Mouse (Mus musculus): ENCODE data around the gene Vwa3b. TPM values are rescaled to one million over a fixed set of nuclear protein-coding genes. Genes with fewer than 3 reads are reported as not detected.
A peak's percentile ranks its signal among the peaks of the same experiment; 100 is the strongest.

Vwa3b gene
- polyA plus RNA-seq, 1 experiment from 2014 or later = 0.28 TPM

DNA sequence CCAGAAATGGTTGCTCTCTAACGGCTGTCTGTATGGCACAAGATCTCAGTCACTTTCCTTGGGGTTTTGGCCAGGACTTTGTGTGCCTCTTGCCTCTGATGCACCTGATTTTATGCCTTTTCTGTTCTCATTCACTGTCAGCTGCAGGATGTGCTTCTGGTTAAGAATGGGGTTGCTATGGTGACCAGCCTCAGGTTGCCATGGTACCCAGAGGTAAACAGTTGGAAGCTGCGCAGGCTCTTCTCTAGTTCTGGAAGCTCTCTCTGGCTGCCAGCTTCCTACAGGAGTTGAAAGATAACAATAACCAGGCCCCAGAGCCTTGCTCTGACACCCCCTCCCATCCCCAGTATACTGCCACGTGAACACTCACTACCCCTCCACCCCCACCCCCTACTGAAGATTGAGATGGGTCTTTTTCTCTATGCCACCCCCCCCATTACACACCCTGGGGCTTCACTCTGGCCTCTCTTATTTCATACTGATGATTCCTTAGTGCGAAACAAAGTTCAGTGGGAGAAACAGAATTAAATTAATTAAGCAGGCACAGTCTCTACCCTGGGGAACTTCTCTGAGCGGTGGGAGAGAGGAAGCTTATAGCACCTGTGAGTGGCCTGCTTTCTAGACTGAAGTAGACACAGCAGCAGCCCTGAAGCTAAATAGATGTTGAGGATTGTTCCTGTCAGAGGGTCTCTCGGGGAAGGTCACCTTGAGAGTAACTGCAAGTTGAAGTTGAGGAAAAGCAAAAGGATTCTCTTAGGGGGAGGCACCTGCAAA, 193.9 kb downstream of the Vwa3b start:
- WGBS = 29% methylated on average over 6 of the region's 6 CpGs
- Histone ChIP-seq H3K4me2 (replicated peaks) (peak overlapping the region; percentile 31; the same call in 1 of the 2 replicates), H3K4me3 (replicated peaks) (no peak overlapping the region), H3K9me3 (no peaks in the 10 kb centered on the region), H3K27me3 (peaks cover 9% of the 10 kb centered on the region), H3K27ac (peak overlapping the region; percentile 71), H3K4me1 (replicated peaks) (peaks cover 31% of the 10 kb centered on the region), H3K36me3 (no peaks in the 10 kb centered on the region), H3K9ac (replicated peaks) (no peak overlapping the region; the same call in 1 of the 2 replicates)
- ATAC-seq = peak; percentile 95

DNA sequence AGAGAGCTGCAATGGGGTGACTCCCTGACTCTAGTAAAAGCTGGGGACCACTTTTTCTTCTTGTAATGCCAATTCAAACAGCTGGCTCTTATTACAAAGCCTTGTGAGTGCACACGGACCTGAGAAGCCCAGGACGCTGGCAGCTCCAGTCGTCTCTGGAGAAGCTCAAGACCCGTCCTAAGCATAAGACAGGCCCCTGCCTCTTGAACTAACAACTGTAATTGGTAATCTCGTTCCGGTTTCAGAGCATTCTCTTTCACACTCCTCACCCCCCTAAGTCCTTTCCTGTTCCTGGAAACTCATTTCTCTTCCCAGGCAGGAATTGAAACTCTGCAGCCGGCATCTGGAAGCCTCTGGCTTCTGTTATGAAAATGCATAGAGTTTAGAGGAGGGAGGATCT, 195.6 kb downstream of the Vwa3b start:
- Histone ChIP-seq H3K4me2 (replicated peaks) (no peak overlapping the region), H3K36me3 (no peaks in the 10 kb centered on the region), H3K27me3 (peaks cover 9% of the 10 kb centered on the region), H3K4me3 (replicated peaks) (no peak overlapping the region), H3K27ac (no peak overlapping the region), H3K4me1 (replicated peaks) (peaks cover 31% of the 10 kb centered on the region), H3K9ac (replicated peaks) (no peak overlapping the region), H3K9me3 (no peaks in the 10 kb centered on the region)
- no peak for ATAC-seq
- WGBS = 77% methylated on average over 7 of the region's 7 CpGs

DNA sequence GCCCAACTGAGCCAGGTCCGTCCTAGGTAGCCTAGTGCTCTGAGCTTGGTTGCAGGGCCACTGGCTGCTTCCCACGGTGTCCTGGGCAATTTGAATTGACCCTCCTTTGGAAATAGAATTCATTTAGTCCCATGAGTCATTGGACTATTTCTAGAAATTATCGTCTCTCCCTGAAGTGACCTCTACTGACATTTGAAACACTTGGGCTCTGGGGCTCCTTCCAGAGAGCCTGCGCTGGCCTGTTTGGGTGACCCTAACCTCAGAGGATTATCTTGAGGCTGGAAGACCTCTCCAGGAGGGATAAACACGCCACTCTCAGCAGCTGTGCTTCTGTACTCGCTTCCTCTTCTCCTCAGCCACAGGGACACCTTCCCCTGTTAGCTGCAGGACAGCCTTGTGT, 204.0 kb downstream of the Vwa3b start:
- 65% methylated on average over 6 of the region's 6 CpGs for WGBS
- H3K27me3 ChIP-seq = no peaks in the 10 kb centered on the region

DNA sequence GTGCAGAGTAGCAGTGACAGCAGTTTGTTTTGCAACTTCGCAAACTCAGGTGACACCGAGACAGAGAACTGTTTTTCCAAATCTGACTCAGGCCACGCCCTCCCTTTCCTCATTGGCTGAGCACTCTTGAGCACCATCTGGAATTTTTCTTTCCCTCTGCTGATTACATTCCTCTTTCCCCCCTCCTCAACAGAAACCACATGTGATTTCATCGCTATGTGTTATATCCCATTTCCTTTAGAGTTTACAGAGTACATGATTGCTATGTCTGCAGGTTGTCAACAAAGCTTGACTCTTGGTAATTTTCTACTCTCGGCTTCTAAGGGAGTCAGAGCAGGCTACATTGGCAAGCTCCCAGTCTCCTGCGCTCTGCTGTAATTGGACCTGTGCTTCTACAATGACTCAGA, 204.9 kb downstream of the Vwa3b start:
- H3K27me3 ChIP-seq = no peaks in the 10 kb centered on the region
- no peak overlapping the region for H3K4me3 ChIP-seq (replicated peaks)
- 80% methylated on average over 6 of the region's 6 CpGs for WGBS
- no peak overlapping the region for H3K9ac ChIP-seq (replicated peaks)
- no peaks in the 10 kb centered on the region for H3K36me3 ChIP-seq
- no peak for ATAC-seq
- H3K4me1 ChIP-seq (replicated peaks) = no peaks in the 10 kb centered on the region
- H3K4me2 ChIP-seq (replicated peaks) = no peak overlapping the region
- no peak overlapping the region for H3K27ac ChIP-seq
- 0 out of 2 replicates have a peak, but pooled peaks cover 5% of the 10 kb centered on the region for H3K9me3 ChIP-seq

More for the DNA sequence above, 204.0 kb downstream of the Vwa3b start:
- Histone ChIP-seq H3K36me3 (no peaks in the 10 kb centered on the region), H3K9me3 (0 out of 2 replicates have a peak, but pooled peaks cover 5% of the 10 kb centered on the region), H3K9ac (replicated peaks) (no peak overlapping the region), H3K4me3 (replicated peaks) (no peak overlapping the region), H3K4me1 (replicated peaks) (no peaks in the 10 kb centered on the region), H3K27ac (no peak overlapping the region), H3K4me2 (replicated peaks) (no peak overlapping the region)
- no peak for ATAC-seq

Other genes with a start within 250 kb of the Vwa3b start
- gene Tmem131, start 82.9 kb upstream of the Vwa3b start, polyA plus RNA-seq (2015; fragmentation: Nextera tagmentation; extraction: Ambion mirVana) = 12.6 and 13.2 TPM in 2 replicates
- 0.15 and 0.16 TPM in 2 replicates for gene Cnga3, start 187.8 kb downstream of the Vwa3b start, polyA plus RNA-seq (2015; fragmentation: Nextera tagmentation; extraction: Ambion mirVana)

All from midbrain, embryonic 13.5 days (tissue).